Mouse (Mus musculus): ENCODE results near the gene Nek6. TPM values are rescaled to one million over a fixed set of nuclear protein-coding genes. Genes with fewer than 3 reads are reported as not detected.
A peak's percentile ranks its signal among the peaks of the same experiment; 100 is the strongest.

Gene Nek6
- polyA plus RNA-seq, 1 experiment from 2014 or later: 85.1 TPM

GRCm38 (mm10) chr2:38535521-38536220 lies 24.2 kb downstream of the Nek6 start:
- peak overlapping the region; percentile 18; the same call in 1 of the 2 replicates for H3K9ac ChIP-seq (ENCODE audit: low read depth, low read length)
- H3K4me2 ChIP-seq: peak overlapping the region; percentile 10; the same call in 1 of the 2 replicates
- H3K9me3 ChIP-seq (replicated peaks; ENCODE audit: control insufficient read depth, low read length): no peaks in the 10 kb centered on the region
- H3K27ac ChIP-seq (ENCODE audit: low read depth, low read length): peak overlapping the region; percentile 75
- H3K4me1 ChIP-seq (ENCODE audit: control insufficient read depth, insufficient read depth, low read length): peaks cover 81% of the 10 kb centered on the region
- WGBS (ENCODE audit: insufficient replicate concordance): 51% methylated on average over 14 of the region's 14 CpGs
- ATAC-seq (replicated peaks; ENCODE audit: insufficient number of reproducible peaks, low FRiP score, low TSS enrichment): no peak
- no peaks in the 10 kb centered on the region for H3K27me3 ChIP-seq (ENCODE audit: control insufficient read depth, insufficient read depth, low read length)
- H3K4me3 ChIP-seq (ENCODE audit: low read depth, low read length): no peak overlapping the region
- H3K36me3 ChIP-seq (ENCODE audit: control insufficient read depth, insufficient read depth, low read length): no peaks in the 10 kb centered on the region

GRCm38 (mm10) chr2:38536331-38536731 lies 24.9 kb downstream of the Nek6 start:
- Histone ChIP-seq H3K27ac (ENCODE audit: low read depth, low read length) (peak overlapping the region; percentile 75), H3K9ac (ENCODE audit: low read depth, low read length) (no peak overlapping the region), H3K4me3 (ENCODE audit: low read depth, low read length) (no peak overlapping the region), H3K4me1 (ENCODE audit: control insufficient read depth, insufficient read depth, low read length) (peaks cover 81% of the 10 kb centered on the region), H3K36me3 (ENCODE audit: control insufficient read depth, insufficient read depth, low read length) (no peaks in the 10 kb centered on the region), H3K4me2 (peak overlapping the region; percentile 15; the same call in 1 of the 2 replicates), H3K27me3 (ENCODE audit: control insufficient read depth, insufficient read depth, low read length) (no peaks in the 10 kb centered on the region), H3K9me3 (replicated peaks; ENCODE audit: control insufficient read depth, low read length) (no peaks in the 10 kb centered on the region)
- 36% methylated on average over 8 of the region's 8 CpGs for WGBS (ENCODE audit: insufficient replicate concordance)
- ATAC-seq (replicated peaks; ENCODE audit: insufficient number of reproducible peaks, low FRiP score, low TSS enrichment): peak; percentile 67

DNA sequence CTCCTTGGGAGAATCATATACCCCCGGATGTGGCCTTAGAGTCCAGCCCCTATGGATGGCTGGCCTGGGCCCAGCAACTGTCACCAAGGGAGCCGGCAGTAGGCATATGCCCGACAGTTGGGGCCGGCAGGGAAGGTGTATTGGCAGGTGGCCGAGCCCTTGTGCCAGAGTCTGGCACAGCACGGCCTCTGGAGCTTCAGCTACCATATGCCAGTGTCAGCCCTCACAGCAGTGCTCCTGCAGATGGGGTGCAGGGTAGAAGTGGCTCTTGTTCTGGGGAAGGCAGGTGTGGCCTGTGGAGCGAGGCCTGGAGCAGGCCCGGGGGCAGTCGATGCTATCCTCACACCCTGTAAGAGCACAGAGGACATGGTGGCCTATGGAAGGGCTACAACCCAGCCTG lies 28.2 kb downstream of the Nek6 start:
- WGBS (ENCODE audit: insufficient replicate concordance): 89% methylated on average over 9 of the region's 9 CpGs
- H3K4me1 ChIP-seq (ENCODE audit: control insufficient read depth, insufficient read depth, low read length): peaks cover 61% of the 10 kb centered on the region

DNA sequence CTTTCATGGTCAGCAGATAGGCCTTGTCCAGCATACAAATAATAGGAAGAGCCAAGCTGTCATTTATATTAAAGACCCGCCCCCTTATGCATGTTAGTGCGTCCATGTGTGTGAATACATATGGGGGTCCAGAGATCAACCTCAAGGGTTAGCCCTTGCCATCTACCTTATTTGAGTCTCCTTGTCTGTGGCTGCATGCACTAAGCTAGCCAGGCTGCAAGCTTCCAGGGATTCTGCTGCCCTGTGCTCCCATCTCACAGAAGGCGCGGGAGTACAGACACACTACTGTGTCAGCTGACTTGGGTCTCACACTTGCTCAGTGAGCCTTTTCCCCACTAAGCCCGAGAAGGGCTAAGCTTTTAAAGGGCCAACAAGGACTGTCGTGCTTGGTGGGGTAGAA lies 29.2 kb downstream of the Nek6 start:
- Histone ChIP-seq H3K36me3 (ENCODE audit: control insufficient read depth, insufficient read depth, low read length) (no peaks in the 10 kb centered on the region), H3K9ac (ENCODE audit: low read depth, low read length) (no peak overlapping the region), H3K27ac (ENCODE audit: low read depth, low read length) (peak overlapping the region; percentile 50), H3K4me3 (ENCODE audit: low read depth, low read length) (no peak overlapping the region), H3K4me2 (peak overlapping the region; percentile 37; the same call in 1 of the 2 replicates), H3K27me3 (ENCODE audit: control insufficient read depth, insufficient read depth, low read length) (no peaks in the 10 kb centered on the region), H3K9me3 (replicated peaks; ENCODE audit: control insufficient read depth, low read length) (no peaks in the 10 kb centered on the region), H3K4me1 (ENCODE audit: control insufficient read depth, insufficient read depth, low read length) (peaks cover 54% of the 10 kb centered on the region)
- 81% methylated on average over 6 of the region's 6 CpGs for WGBS (ENCODE audit: insufficient replicate concordance)
- no peak for ATAC-seq (replicated peaks; ENCODE audit: insufficient number of reproducible peaks, low FRiP score, low TSS enrichment)

More for the DNA sequence above, 28.2 kb downstream of the Nek6 start:
- Histone ChIP-seq H3K9me3 (replicated peaks; ENCODE audit: control insufficient read depth, low read length) (no peaks in the 10 kb centered on the region), H3K27me3 (ENCODE audit: control insufficient read depth, insufficient read depth, low read length) (no peaks in the 10 kb centered on the region), H3K4me2 (no peak overlapping the region), H3K9ac (ENCODE audit: low read depth, low read length) (no peak overlapping the region), H3K27ac (ENCODE audit: low read depth, low read length) (no peak overlapping the region), H3K36me3 (ENCODE audit: control insufficient read depth, insufficient read depth, low read length) (no peaks in the 10 kb centered on the region), H3K4me3 (ENCODE audit: low read depth, low read length) (no peak overlapping the region)
- no peak for ATAC-seq (replicated peaks; ENCODE audit: insufficient number of reproducible peaks, low FRiP score, low TSS enrichment)

DNA sequence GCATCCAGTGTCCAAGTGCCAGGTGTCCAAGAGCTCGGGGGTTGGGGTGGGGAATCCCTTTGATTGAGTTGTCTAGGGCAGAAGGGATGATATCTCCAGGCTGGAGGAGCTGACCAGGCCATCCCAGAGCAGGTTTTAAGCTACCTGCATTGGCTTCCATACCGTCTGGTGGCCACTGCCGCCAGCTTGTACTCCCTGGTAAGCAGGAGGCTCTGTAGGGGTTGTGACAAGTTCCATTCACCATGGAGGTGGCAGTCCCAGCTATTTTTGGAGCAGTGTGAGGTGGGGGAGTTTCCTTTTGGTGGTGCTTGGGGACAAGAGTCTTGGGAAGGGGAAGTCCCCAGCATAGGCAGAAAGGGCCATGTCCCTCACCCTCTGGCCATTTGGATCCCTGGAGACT lies 29.7 kb downstream of the Nek6 start:
- ATAC-seq (replicated peaks; ENCODE audit: insufficient number of reproducible peaks, low FRiP score, low TSS enrichment): no peak
- peak overlapping the region; percentile 37; the same call in 1 of the 2 replicates for H3K4me2 ChIP-seq
- H3K9me3 ChIP-seq (replicated peaks; ENCODE audit: control insufficient read depth, low read length): no peaks in the 10 kb centered on the region
- no peak overlapping the region; the same call in 1 of the 2 replicates for H3K9ac ChIP-seq (ENCODE audit: low read depth, low read length)
- no peaks in the 10 kb centered on the region for H3K27me3 ChIP-seq (ENCODE audit: control insufficient read depth, insufficient read depth, low read length)
- H3K27ac ChIP-seq (ENCODE audit: low read depth, low read length): peak overlapping the region; percentile 50
- no peaks in the 10 kb centered on the region for H3K36me3 ChIP-seq (ENCODE audit: control insufficient read depth, insufficient read depth, low read length)
- 49% methylated on average over 3 of the region's 3 CpGs for WGBS (ENCODE audit: insufficient replicate concordance)
- peaks cover 54% of the 10 kb centered on the region for H3K4me1 ChIP-seq (ENCODE audit: control insufficient read depth, insufficient read depth, low read length)
- no peak overlapping the region for H3K4me3 ChIP-seq (ENCODE audit: low read depth, low read length)

- Histone ChIP-seq H3K36me3 (ENCODE audit: control insufficient read depth, insufficient read depth, low read length) (no peaks in the 10 kb centered on the region), H3K9me3 (replicated peaks; ENCODE audit: control insufficient read depth, low read length) (no peaks in the 10 kb centered on the region), H3K4me1 (ENCODE audit: control insufficient read depth, insufficient read depth, low read length) (peaks cover 54% of the 10 kb centered on the region), H3K27me3 (ENCODE audit: control insufficient read depth, insufficient read depth, low read length) (no peaks in the 10 kb centered on the region), H3K4me2 (no peak overlapping the region), H3K9ac (ENCODE audit: low read depth, low read length) (no peak overlapping the region; the same call in 1 of the 2 replicates), H3K4me3 (ENCODE audit: low read depth, low read length) (no peak overlapping the region), H3K27ac (ENCODE audit: low read depth, low read length) (peak overlapping the region; percentile 43; the same call in 1 of the 2 replicates)
- 68% methylated on average over 1 of the region's 1 CpGs for WGBS (ENCODE audit: insufficient replicate concordance)
- no peak for ATAC-seq (replicated peaks; ENCODE audit: insufficient number of reproducible peaks, low FRiP score, low TSS enrichment)
These were observed 30.1 kb downstream of the Nek6 start for GRCm38 (mm10) chr2:38541570-38541969.

DNA sequence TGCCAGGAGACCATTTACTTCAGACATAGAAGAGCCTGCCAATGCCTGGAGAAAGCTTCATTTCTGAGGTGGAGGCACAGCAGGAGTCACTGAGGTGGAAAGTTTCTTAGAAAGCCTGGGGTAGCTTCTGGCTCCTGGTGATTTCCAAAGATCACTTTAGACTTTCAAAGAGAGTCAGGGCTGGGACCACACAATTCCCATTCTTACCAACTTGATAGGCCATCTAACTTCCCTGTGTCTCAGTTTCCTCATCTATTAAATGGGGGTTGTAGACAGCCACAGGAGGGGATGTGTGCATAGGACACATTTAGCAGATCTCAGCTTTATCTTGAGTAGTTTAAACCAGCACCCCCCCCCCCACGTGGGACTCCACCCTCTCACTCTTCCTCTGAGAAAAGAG lies 30.9 kb downstream of the Nek6 start:
- Histone ChIP-seq H3K4me1 (ENCODE audit: control insufficient read depth, insufficient read depth, low read length) (peaks cover 53% of the 10 kb centered on the region), H3K9ac (ENCODE audit: low read depth, low read length) (no peak overlapping the region), H3K27me3 (ENCODE audit: control insufficient read depth, insufficient read depth, low read length) (no peaks in the 10 kb centered on the region), H3K9me3 (replicated peaks; ENCODE audit: control insufficient read depth, low read length) (no peaks in the 10 kb centered on the region), H3K4me3 (ENCODE audit: low read depth, low read length) (no peak overlapping the region), H3K27ac (ENCODE audit: low read depth, low read length) (no peak overlapping the region), H3K4me2 (no peak overlapping the region), H3K36me3 (ENCODE audit: control insufficient read depth, insufficient read depth, low read length) (no peaks in the 10 kb centered on the region)
- 33% methylated on average over 1 of the region's 1 CpGs for WGBS (ENCODE audit: insufficient replicate concordance)
- ATAC-seq (replicated peaks; ENCODE audit: insufficient number of reproducible peaks, low FRiP score, low TSS enrichment): no peak

GRCm38 (mm10) chr2:38543158-38543557 lies 31.7 kb downstream of the Nek6 start:
- H3K4me3 ChIP-seq (ENCODE audit: low read depth, low read length): no peak overlapping the region
- H3K27ac ChIP-seq (ENCODE audit: low read depth, low read length): no peak overlapping the region
- ATAC-seq (replicated peaks; ENCODE audit: insufficient number of reproducible peaks, low FRiP score, low TSS enrichment): no peak
- H3K27me3 ChIP-seq (ENCODE audit: control insufficient read depth, insufficient read depth, low read length): no peaks in the 10 kb centered on the region
- WGBS (ENCODE audit: insufficient replicate concordance): 72% methylated on average over 2 of the region's 2 CpGs
- no peaks in the 10 kb centered on the region for H3K36me3 ChIP-seq (ENCODE audit: control insufficient read depth, insufficient read depth, low read length)
- no peak overlapping the region for H3K4me2 ChIP-seq
- peaks cover 45% of the 10 kb centered on the region for H3K4me1 ChIP-seq (ENCODE audit: control insufficient read depth, insufficient read depth, low read length)
- no peaks in the 10 kb centered on the region for H3K9me3 ChIP-seq (replicated peaks; ENCODE audit: control insufficient read depth, low read length)
- H3K9ac ChIP-seq (ENCODE audit: low read depth, low read length): no peak overlapping the region

DNA sequence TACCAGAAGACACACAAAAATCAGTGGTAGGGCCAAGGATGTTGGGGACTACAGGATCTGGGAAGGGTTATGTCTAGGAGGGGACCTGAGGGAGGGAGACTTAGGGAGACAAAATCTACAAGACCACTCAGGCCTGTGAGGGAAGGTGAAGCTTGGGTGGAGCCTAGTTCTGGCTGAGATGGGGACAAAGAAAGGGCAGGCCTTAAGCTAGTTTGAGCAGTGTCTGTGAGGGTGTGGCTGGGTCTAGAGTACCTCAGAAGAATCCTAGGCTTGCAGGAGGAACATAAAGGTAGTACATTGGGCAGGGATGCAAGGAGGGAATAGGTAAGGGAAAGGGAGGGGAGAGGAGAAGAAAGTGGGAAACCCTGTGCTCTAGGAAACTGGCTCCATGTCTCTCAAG lies 32.9 kb downstream of the Nek6 start:
- Histone ChIP-seq H3K9me3 (replicated peaks; ENCODE audit: control insufficient read depth, low read length) (no peaks in the 10 kb centered on the region), H3K9ac (ENCODE audit: low read depth, low read length) (no peak overlapping the region), H3K27me3 (ENCODE audit: control insufficient read depth, insufficient read depth, low read length) (no peaks in the 10 kb centered on the region), H3K27ac (ENCODE audit: low read depth, low read length) (no peak overlapping the region), H3K4me2 (no peak overlapping the region), H3K4me1 (ENCODE audit: control insufficient read depth, insufficient read depth, low read length) (peaks cover 51% of the 10 kb centered on the region), H3K4me3 (ENCODE audit: low read depth, low read length) (no peak overlapping the region), H3K36me3 (ENCODE audit: control insufficient read depth, insufficient read depth, low read length) (no peaks in the 10 kb centered on the region)
- ATAC-seq (replicated peaks; ENCODE audit: insufficient number of reproducible peaks, low FRiP score, low TSS enrichment): no peak

Measured in heart, embryonic 11.5 days (tissue).